7 mouse cellular contexts compared by ENCODE assay signal in the genomic region with DNA sequence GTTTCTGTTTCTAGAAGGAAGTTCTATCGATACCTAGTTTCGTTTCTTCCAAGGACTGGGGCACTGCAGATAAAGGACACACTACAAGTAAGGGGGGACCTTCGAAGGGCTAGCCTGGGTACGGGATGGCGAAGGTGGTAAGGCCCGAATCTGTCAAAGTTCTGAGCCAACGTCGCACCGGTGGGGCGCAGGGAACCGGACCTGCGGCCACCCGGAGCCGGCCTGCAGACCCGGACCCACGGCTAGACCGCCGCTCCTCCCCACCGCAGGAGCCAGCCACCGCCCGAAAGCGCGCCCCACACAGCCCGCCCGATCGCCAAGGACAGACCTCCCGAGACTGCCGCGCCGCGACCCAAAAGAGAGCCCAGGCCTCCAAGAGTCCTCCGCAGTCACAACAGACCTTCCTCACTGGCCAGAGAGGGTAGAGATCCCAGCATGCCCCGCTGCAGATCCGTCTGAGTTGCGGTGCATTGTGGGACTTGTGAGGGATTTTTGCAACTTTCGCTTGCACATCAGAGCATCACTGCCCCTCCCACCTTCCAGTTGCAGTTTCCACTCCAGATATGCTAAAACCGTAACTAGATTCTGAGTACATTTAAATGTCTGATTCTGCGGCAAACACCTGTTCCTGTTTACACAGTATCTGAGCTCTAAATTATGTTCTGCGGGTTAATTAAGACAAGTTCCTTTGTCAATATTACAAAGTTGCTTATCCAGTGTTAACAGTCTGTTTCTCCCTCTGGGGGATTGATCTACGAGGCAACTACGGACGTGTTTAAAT. TPM values are rescaled to one million over a fixed set of nuclear protein-coding genes. Genes with fewer than 3 reads are reported as not detected.
A peak's percentile ranks its signal among the peaks of the same experiment; 100 is the strongest.
DNase-seq lines count a peak whose midpoint lies in the region; ATAC-seq and TF ChIP-seq lines count a peak whose summit lies in the region.

Gene Zup1, minus strand, starts transcription at position 467 of the 781 bp plus-strand sequence.

- no peaks in the 10 kb centered on the region for H3K9me3 ChIP-seq in embryonic facial prominence, embryonic 10.5 days
- no peaks in the 10 kb centered on the region for H3K9me3 ChIP-seq in intestine, postnatal 0 days (ENCODE audit: control insufficient read depth)
- H3K9me3 ChIP-seq in midbrain, embryonic 12.5 days, result no peaks in the 10 kb centered on the region

- peak within 1 kb of the TSS; percentile 58 for H3K4me2 ChIP-seq in intestine, postnatal 0 days (replicated peaks; ENCODE audit: low read depth)
- peak within 1 kb of the TSS; percentile 67 for H3K4me2 ChIP-seq in midbrain, embryonic 12.5 days (replicated peaks)

- peaks cover 25% of the 10 kb centered on the region for H3K36me3 ChIP-seq in embryonic facial prominence, embryonic 10.5 days (replicated peaks)
- H3K36me3 ChIP-seq in intestine, postnatal 0 days (ENCODE audit: control insufficient read depth, insufficient read depth), result peaks cover 6% of the 10 kb centered on the region; the same call in 1 of the 2 replicates
- peaks cover 9% of the 10 kb centered on the region; the same call in 1 of the 2 replicates for H3K36me3 ChIP-seq in midbrain, embryonic 12.5 days
- H3K36me3 ChIP-seq in small intestine, adult 2 months (ENCODE audit: control insufficient read depth, insufficient read depth, low read length), result peaks cover 17% of the 10 kb centered on the region

- DNase-seq in adrenal gland, postnatal 10 days, result peak; percentile 90
- DNase-seq in embryonic facial prominence, embryonic 10.5 days (ENCODE audit: low spot score), result peak; percentile 84
- DNase-seq in gonadal fat pad, adult 2 months (ENCODE audit: low read depth), result peak; percentile 36
- peak; percentile 83 for DNase-seq in left cerebral cortex, postnatal 4 days

- H3K27me3 ChIP-seq in embryonic facial prominence, embryonic 10.5 days (replicated peaks; ENCODE audit: low read depth, poor library complexity, severe bottlenecking), result no peaks in the 10 kb centered on the region
- no peaks in the 10 kb centered on the region for H3K27me3 ChIP-seq in intestine, postnatal 0 days (replicated peaks; ENCODE audit: control insufficient read depth, insufficient read depth, low read length)
- no peaks in the 10 kb centered on the region for H3K27me3 ChIP-seq in midbrain, embryonic 12.5 days
- no peaks in the 10 kb centered on the region for H3K27me3 ChIP-seq in small intestine, adult 2 months (ENCODE audit: control insufficient read depth, insufficient read depth, low read length)

- peak within 1 kb of the TSS; percentile 87 for H3K4me3 ChIP-seq in embryonic facial prominence, embryonic 10.5 days
- peak within 1 kb of the TSS; percentile 57 for H3K4me3 ChIP-seq in intestine, postnatal 0 days (ENCODE audit: low read depth, low read length)
- H3K4me3 ChIP-seq in midbrain, embryonic 12.5 days, result peak within 1 kb of the TSS; percentile 68
- H3K4me3 ChIP-seq in small intestine, adult 2 months (ENCODE audit: low read depth, low read length), result peak within 1 kb of the TSS; percentile 100

- peaks cover 9% of the 10 kb centered on the region for H3K4me1 ChIP-seq in embryonic facial prominence, embryonic 10.5 days
- H3K4me1 ChIP-seq in intestine, postnatal 0 days (replicated peaks; ENCODE audit: control insufficient read depth, insufficient read depth, low read length), result no peaks in the 10 kb centered on the region
- H3K4me1 ChIP-seq in midbrain, embryonic 12.5 days, result peaks cover 7% of the 10 kb centered on the region
- no peaks in the 10 kb centered on the region; the same call in 1 of the 2 replicates for H3K4me1 ChIP-seq in small intestine, adult 2 months (ENCODE audit: control insufficient read depth, insufficient read depth, insufficient read length, low read length)

- H3K9ac ChIP-seq in intestine, postnatal 0 days (ENCODE audit: low read depth, low read length), result peak within 1 kb of the TSS; percentile 81
- peak within 1 kb of the TSS; percentile 75 for H3K9ac ChIP-seq in midbrain, embryonic 12.5 days (replicated peaks)

- peak; percentile 95 for ATAC-seq in intestine, postnatal 0 days
- ATAC-seq in midbrain, embryonic 12.5 days (ENCODE audit: low FRiP score, low read depth), result peak; percentile 97

- 5% methylated on average over 42 of the region's 42 CpGs for WGBS in embryonic facial prominence, embryonic 10.5 days
- WGBS in intestine, postnatal 0 days, result 1% methylated on average over 42 of the region's 42 CpGs
- WGBS in midbrain, embryonic 12.5 days, result 4% methylated on average over 42 of the region's 42 CpGs
- WGBS in small intestine, adult 2 months, result under 1% methylated on average over 42 of the region's 42 CpGs

- no peak for TF ChIP-seq CTCF in intestine, postnatal 0 days (IDR thresholded peaks at IDR 0.05; ENCODE audit: low read depth)
- TF ChIP-seq CTCF in small intestine, adult 2 months (IDR thresholded peaks at IDR 0.05; ENCODE audit: extremely low read depth, insufficient read length, insufficient replicate concordance, low read depth, low read length), result no peak

- intact Hi-C loops in left cerebral cortex, postnatal 4 days (cut with DNase I), result no loop called here

- H3K27ac ChIP-seq in embryonic facial prominence, embryonic 10.5 days (replicated peaks), result peak within 1 kb of the TSS; percentile 95
- H3K27ac ChIP-seq in intestine, postnatal 0 days (ENCODE audit: low read depth, low read length), result peak within 1 kb of the TSS; percentile 67
- H3K27ac ChIP-seq in midbrain, embryonic 12.5 days (replicated peaks), result peak within 1 kb of the TSS; percentile 65
- H3K27ac ChIP-seq in small intestine, adult 2 months (ENCODE audit: insufficient read depth, low read depth, low read length), result peak within 1 kb of the TSS; percentile 86

- TF ChIP-seq POLR2A in small intestine, adult 2 months (IDR thresholded peaks at IDR 0.05; ENCODE audit: low read depth, low read length), result peak; percentile 79

RNA-seq across cellular contexts. Expression of gene Zup1, which starts in this region (rescaled TPM):
- total RNA-seq in adrenal gland, postnatal 10 days (2021), result 10 to 100 TPM; 13.5 to 19.7 TPM
- polyA plus RNA-seq in embryonic facial prominence, embryonic 10.5 days (2016; fragmentation: Nextera tagmentation; extraction: Ambion mirVana), result 22.8 and 23.0 TPM in 2 replicates
- 5.9 and 6.6 TPM in 2 replicates for polyA plus RNA-seq in gonadal fat pad, adult 2 months (2012; rRNA removed)
- polyA plus RNA-seq in intestine, postnatal 0 days (2015; fragmentation: Nextera tagmentation; extraction: Ambion mirVana), result 10.6 and 11.4 TPM in 2 replicates
- total RNA-seq in left cerebral cortex, postnatal 4 days (2021), result 10 to 100 TPM; 16.7 to 16.8 TPM
- 28.7 and 29.6 TPM in 2 replicates for polyA plus RNA-seq in midbrain, embryonic 12.5 days (2016; fragmentation: Nextera tagmentation; extraction: Ambion mirVana)
- polyA plus RNA-seq in small intestine, adult 2 months (2012; rRNA removed), result 0.84 and 2.4 TPM in 2 replicates

Comparison
In these comparisons a context has a peak if more than half of its experiments do, and no peak if none do; other contexts are left out.
1. Peak in every context shown above with its lines: DNase-seq, ATAC-seq, H3K4me3 ChIP-seq and H3K27ac ChIP-seq.
2. DNase-seq: peak in every context shown above with its lines; median percentile 90 in adrenal gland, postnatal 10 days; 84 in embryonic facial prominence, embryonic 10.5 days; 83 in left cerebral cortex, postnatal 4 days; 36 in gonadal fat pad, adult 2 months.